Mouse (Mus musculus) cerebellum, postnatal 25 days (tissue): ENCODE measurements around the gene Slc36a3.

ENCODE experiments used
- DNase-seq, 2 experiments: peaks; one replicate each; pipeline ENCODE4 v3.0.0; 2021; ENCODE audit warnings: mixed read lengths in 2 of 2

The Slc36a3 gene

GRCm38 (mm10) chr11:55151608-55152007 lies at the start of gene Slc36a3:
Gene Slc36a3, minus strand, starts transcription at chr11:55151708.
- DNase-seq: no peak

DNA sequence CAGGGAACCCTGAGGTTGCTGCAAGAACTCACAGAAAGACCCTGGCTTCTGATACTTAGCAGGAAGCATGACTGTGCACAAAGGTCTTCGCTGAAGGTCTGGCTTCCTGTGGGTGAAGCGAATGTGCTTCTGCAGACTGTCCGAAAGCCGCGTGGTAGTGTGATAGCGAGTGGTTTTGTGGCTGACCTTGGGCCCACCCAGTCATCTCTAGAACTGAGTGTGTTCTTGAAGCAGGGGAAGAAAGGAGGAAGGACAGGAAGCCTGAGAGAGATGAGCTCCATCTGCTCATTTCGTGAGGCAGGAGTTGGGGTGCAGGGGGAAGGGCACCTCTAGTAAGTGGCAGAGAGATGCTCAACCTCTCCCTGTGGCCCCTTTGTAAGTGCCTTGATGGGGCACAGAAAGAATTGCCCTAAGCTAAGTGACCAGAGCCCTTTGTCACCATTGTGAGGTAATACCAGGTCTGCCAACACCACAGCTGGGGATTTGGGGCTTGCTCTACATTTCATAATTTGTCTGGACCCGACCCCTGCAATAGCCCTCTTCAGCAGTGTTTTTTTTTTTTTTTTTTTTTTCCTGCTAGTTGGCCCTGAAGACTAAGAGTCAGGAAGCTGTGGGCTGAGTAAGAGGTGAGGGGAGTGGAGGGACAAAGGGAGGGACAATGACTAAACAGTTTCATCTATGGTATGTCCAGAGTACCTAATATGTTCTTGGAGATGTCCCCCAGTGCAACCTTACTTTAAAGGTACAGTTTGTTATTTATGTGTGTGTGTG lies 46.4 kb upstream of the Slc36a3 start:
- no peak for DNase-seq

- no peak for DNase-seq
Observed at GRCm38 (mm10) chr11:55197086-55197485, 45.6 kb upstream of the Slc36a3 start.

DNA sequence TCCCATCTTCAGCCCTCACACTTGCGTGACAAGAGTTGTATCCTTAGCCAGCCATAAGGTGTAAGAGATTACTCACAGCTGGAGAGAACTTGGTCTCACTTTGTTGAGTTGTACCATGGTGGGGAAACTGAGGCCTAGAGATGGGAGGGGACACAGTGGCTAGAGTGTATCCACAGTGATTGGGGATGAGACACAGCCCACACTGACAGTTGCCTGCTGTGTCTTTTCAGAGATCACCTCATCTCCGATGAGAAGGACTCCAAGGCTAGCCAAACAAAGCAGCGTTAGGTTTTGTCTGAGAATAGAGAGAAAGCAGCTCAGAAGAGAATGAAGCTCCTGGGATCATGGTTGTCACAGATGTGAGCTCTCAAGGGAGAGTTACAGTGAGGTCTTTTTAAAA lies 38.7 kb upstream of the Slc36a3 start:
- DNase-seq: no peak

- no peak for DNase-seq
Observed at GRCm38 (mm10) chr11:55187777-55188176, 36.3 kb upstream of the Slc36a3 start.

GRCm38 (mm10) chr11:55187292-55187691 lies 35.8 kb upstream of the Slc36a3 start:
- no peak for DNase-seq

- peak; percentile 83 to 84 for DNase-seq
Observed at GRCm38 (mm10) chr11:55184733-55185291, 33.3 kb upstream of the Slc36a3 start, which contains the start of gene Slc36a2. Gene Slc36a2, minus strand, starts transcription at chr11:55185077.

DNA sequence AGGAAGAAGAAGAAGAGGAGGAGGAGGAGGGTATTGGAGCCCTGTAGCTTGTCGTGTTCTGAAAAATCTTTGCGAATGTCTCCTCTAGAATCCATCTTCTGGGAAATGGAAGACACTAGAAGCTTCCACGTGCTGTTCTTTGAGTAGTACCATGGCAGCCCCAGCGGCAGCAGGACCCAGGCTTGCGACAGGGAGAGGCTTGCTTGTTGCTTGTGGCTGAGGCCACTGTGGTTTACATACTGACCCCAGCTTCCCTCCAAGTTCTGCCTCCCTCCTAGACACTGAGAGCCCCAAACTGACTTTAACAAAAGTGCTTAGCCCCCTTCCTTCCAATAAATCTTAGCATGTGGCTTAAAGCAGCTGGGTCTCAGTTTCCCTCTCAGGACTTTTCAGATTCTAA lies 32.7 kb upstream of the Slc36a3 start:
- DNase-seq: peak in 1 of 2 experiments; percentile 26

DNA sequence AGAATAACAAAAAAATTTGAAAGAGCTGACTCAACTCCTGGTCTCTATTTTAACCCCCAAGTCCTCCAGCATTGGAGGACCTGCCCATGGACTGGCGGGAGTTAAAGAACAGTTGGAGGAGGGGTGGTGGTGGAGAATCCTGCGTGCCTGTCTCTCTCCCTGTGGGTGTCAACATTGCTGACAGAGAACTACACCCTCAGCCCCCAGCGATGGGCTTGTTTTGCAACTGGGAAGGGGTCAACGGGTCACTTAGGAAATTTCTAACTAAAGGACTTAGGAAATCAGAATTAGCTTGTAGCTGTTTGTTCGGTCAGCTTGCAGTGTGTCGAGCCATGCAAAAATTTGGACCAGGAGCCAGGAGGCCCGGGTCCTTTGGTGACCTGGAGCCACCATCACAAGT lies 31.6 kb upstream of the Slc36a3 start:
- DNase-seq: no peak

- no peak for DNase-seq
Observed at GRCm38 (mm10) chr11:55179856-55180255, 28.3 kb upstream of the Slc36a3 start.

GRCm38 (mm10) chr11:55178830-55179229 lies 27.3 kb upstream of the Slc36a3 start:
- no peak for DNase-seq

DNA sequence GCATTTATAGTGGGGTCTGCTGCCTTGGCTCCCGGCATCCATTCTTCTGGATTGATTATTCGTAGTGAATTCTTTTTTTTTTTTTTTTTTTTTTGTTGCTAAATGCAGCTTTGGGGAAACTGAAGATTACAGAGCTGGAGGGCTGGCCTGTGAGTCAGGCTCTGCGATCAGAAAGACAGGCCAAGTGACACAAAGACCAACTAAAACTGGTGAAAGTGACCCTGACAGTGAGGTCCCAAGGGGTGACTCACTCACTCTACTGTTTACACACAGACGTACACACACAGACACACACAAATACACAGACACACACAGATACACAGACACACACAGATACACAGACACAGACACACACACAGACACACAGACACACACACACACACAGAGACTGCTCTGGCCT lies 19.0 kb upstream of the Slc36a3 start:
- DNase-seq: no peak

GRCm38 (mm10) chr11:55168914-55169313 lies 17.4 kb upstream of the Slc36a3 start:
- no peak for DNase-seq

DNA sequence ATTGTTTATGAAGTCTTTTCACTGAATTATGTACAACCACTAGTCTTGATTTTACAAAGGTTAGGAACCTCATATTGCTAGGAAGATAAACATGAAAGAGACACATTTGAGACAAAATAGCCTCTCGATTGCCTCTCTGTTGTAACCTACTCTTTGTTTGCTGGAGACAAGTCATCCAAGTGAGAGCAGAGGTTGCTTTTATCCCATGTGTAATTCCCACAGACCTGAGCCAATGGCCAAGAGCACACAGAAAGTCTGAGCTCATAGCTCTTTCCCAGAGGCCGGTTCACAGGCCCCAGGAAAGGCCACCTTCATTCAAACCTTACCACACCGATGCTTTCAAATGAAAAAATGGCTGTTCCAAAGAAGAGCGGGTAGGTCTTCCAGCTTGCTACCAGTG lies 17.0 kb upstream of the Slc36a3 start:
- DNase-seq: no peak

DNA sequence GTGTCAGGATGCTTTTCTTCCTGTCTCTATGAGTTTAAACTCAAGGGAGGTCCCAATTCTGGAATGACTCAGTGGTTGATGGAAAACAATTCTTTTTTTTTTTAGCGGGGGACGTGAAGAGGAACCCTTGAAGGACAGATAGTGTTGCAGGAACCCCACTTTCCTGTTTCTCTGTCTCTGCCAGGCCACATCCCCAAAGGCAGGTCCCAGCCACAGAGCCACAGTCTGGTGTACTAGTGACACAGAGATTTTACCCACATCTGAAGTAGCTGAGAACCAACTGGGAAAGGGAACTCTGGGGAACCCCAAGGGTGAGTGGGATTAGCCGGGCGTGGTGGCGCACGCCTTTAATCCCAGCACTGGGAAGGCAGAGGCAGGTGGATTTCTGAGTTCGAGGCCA lies 14.2 kb upstream of the Slc36a3 start:
- DNase-seq: no peak

DNA sequence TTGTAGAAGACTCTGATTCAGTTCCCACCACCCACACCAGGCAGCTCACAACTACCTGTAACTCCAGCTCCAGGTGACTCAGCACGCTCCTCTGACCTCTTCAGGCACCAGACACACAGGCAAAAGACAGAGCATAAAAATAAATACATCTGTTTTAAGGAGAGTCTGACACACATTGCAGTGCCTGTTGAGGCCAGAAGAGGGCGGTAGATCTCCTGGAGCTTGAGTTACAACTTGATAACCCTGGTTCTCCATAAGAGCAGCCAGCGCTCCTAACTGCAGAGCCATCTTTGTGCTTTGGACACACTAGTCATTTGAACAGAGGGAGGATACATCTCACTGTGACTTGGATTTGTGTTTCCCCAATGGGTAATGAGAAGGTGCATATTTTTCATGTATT lies 13.2 kb upstream of the Slc36a3 start:
- DNase-seq: peak; percentile 51 to 66

- peak; percentile 60 to 79 for DNase-seq
Observed at GRCm38 (mm10) chr11:55162670-55163069, 11.2 kb upstream of the Slc36a3 start.

DNA sequence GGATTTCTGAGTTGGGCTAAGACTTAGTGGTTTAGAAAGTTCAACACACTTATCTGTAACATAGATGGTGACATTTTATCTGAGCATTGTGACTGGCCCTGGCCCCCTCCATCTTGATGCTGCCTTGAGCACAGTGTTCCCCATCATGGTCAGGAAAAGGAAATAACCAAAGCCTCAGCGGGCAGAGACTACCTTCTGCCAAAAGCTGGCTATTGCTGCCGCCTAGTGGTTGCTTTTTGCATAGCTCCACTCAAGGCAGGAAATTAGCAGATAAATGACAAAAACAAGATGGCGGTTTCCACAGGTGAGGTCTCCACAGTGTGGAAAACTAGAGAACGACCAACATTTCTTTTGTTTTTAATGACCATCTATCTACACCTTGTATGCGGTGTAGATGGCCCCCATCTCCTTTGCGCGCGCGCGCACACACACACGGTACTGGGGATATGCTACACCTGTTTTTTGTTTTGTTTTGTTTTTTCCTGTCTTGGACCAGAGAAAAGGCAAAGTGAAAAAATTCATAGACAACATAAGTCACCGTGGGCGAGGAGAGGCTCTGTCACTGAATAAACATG lies 7.4 kb upstream of the Slc36a3 start:
- DNase-seq: peak; percentile 83 to 89

DNA sequence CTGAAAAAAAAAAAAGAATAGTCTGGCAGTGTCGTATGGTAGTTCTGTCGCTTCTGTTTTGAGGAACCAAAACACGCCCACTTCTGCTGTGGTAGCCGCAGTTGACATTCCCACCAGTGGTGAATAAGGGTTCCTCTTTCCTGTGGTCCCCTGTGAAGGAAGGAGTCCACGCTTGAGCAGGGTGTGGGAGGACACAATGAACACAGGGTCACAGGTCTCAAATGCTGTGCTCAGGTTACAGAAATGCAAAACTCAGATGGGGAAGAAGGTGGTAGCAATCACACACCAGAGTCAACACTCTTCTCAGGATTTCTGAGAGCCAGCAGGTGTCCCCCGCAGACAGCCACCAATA lies 3.5 kb upstream of the Slc36a3 start:
- no peak for DNase-seq

DNA sequence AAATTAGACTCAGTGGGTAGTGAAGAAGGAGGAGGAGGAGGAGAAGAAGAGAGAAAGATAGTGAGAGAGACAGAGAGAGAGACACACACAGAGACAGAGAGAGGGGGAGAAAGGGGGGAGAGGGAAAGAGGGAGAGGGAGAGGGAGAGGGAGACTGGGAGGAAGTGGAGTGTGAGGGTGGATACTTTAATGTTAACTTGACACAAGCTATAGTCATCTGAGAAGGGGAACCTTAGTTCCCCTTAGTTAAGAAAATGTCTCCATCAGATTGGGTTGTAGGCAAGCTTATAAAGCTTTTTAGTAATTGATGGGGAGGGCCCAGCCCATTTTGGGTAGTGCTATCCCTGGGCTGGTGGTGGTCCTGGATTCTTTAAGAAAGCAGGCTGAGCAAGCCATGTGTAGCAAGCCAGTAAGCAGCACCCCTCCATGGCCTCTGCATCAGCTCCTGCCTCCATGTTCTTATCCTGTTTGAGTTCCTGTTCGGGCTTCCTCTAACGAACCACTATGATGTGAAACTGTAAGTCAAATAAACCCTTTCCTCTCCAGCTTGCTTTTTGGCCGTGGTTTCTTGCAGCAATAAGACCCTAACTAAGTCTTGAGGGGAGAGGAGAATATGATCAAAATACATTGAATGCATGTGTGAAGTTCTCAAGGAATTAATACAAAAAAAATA lies 3.0 kb upstream of the Slc36a3 start:
- no peak for DNase-seq

DNA sequence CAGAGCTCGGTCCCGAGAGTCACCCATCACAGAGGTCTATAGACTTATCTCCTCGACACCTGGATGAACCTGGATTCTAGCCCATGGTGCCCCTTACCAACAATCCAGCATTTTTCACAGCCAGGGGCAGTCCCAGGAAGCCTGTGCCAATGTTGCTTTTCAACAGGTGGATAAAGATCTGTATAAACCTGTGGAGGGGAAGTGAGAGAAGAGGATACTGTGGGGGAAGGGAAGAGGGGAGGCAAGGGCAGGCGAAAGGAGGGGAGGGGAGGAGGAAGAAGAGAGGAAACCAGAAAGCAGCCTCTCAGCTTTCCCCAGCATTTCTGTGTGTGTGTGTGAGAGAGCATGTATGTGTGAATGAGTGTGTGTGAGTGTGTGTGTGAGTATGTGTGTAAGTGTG lies 3.0 kb downstream of the Slc36a3 start:
- DNase-seq: no peak

DNA sequence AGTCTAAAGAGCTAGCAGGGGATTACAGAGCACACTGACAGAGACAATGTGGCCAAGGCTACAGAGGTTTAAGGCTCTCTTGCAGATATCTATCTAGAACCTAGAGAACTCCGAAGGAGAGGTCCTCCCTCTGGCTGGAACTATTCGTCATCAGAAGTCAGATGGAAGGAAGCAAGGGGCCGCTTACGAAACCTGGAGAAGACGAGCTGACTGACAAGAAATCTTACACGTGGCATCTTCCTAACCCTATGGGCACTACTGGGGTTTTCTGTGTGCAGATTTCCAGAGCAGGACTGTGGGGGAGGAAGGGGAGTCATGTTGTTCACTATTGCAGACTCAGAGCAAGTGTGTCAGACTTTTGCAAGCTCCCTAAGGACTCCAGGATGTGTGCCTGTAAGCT lies 4.1 kb downstream of the Slc36a3 start:
- DNase-seq: no peak

DNA sequence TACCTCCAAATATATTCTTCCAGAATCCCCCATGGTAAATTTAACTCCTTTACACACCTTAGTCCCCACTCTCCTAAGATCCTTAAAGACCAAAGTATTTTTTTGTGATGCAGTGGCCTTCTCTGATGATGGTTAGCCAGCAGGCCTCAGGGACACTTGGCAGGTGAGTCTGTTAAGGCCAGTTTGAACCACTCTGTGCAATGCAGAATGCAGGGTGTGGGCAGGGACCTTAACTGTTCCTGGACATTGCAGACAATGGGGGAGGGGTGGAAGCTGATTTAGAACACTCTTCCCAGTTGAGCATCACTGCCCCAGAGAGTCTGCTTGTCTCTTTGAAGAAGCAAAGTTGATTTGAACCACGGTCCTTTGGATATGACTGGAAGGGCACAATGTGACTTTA lies 4.7 kb downstream of the Slc36a3 start:
- DNase-seq: no peak

DNA sequence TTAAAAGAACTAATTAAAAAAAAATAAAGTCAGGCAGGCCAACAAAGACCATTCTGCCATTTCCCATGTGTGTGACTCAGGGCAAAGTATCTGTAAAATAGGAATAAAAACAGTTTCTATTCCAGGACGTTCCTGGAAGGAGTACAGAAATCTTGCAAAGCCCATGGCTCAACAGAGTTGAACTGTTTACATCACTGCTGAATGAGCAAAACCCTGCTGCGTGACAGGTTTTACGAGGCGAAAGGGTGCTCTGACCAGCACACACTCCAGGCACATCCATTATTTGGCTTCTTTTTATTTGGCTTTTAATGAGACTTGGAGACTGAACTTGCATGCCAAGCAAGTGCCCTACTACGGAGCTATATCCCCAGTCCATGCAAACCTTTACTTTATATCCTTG lies 7.5 kb downstream of the Slc36a3 start:
- DNase-seq: no peak
